Mouse (Mus musculus) forebrain, embryonic 13.5 days (tissue): Measurements from ENCODE around the gene Prkar2b. TPM values are rescaled to one million over a fixed set of nuclear protein-coding genes. Genes with fewer than 3 reads are reported as not detected.

Source experiments
- ATAC-seq: fragments of 200-750 bp; cut with Nextera tagmentation; 2 replicates; pipeline ENCODE4 v1.8.0; 2017
- H3K27ac ChIP-seq: fragments of 300-500 bp; sonication (generic); 2 replicates; pipeline ENCODE4 v1.5.1; 2015; ENCODE audit warnings: inconsistent platforms, mild to moderate bottlenecking, moderate library complexity
- H3K27me3 ChIP-seq: fragments of 300-500 bp; sonication (generic); 2 replicates; pipeline ENCODE4 v1.6.1; 2015; ENCODE audit warnings: mild to moderate bottlenecking, inconsistent platforms
- H3K36me3 ChIP-seq: fragments of 300-500 bp; sonication (generic); 2 replicates; pipeline ENCODE4 v1.6.1; 2015; ENCODE audit warnings: mild to moderate bottlenecking, inconsistent platforms; ENCODE audit not compliant: poor library complexity, severe bottlenecking
- H3K4me1 ChIP-seq: fragments of 300-500 bp; sonication (generic); 2 replicates; pipeline ENCODE4 v1.6.1; 2015; ENCODE audit warnings: inconsistent platforms
- H3K4me2 ChIP-seq: fragments of 300-500 bp; sonication (generic); 2 replicates; pipeline ENCODE4 v1.6.1; 2015; ENCODE audit warnings: inconsistent platforms, mild to moderate bottlenecking, moderate library complexity
- H3K4me3 ChIP-seq: fragments of 300-500 bp; sonication (generic); 2 replicates; pipeline ENCODE4 v1.5.1; 2015; ENCODE audit warnings: mild to moderate bottlenecking, inconsistent platforms
- H3K9ac ChIP-seq: fragments of 300-500 bp; sonication (generic); 2 replicates; pipeline ENCODE4 v1.6.1; 2015; ENCODE audit warnings: mild to moderate bottlenecking, inconsistent platforms
- H3K9me3 ChIP-seq: fragments of 300-500 bp; sonication (generic); replicated peaks from 2 replicates; pipeline ENCODE4 v1.6.1; 2016; ENCODE audit warnings: inconsistent platforms
- WGBS: fragments of 180-500 bp; shearing (Covaris S2); methylation state at CpG from one replicate; pipeline ENCODE4 v1.1.7; 2015; 5-methylcytosine and 5-hydroxymethylcytosine counted together
- polyA plus RNA-seq: library from polyadenylated mRNA; unstranded; fragments of >200 nt; fragmentation: Nextera tagmentation; extraction: Ambion mirVana; gene quantifications from 2 replicates; pipeline ENCODE4 v1.2.1, GENCODE M21; 2015

The Prkar2b gene
- polyA plus RNA-seq, 1 experiment from 2014 or later = 65.4 TPM

DNA sequence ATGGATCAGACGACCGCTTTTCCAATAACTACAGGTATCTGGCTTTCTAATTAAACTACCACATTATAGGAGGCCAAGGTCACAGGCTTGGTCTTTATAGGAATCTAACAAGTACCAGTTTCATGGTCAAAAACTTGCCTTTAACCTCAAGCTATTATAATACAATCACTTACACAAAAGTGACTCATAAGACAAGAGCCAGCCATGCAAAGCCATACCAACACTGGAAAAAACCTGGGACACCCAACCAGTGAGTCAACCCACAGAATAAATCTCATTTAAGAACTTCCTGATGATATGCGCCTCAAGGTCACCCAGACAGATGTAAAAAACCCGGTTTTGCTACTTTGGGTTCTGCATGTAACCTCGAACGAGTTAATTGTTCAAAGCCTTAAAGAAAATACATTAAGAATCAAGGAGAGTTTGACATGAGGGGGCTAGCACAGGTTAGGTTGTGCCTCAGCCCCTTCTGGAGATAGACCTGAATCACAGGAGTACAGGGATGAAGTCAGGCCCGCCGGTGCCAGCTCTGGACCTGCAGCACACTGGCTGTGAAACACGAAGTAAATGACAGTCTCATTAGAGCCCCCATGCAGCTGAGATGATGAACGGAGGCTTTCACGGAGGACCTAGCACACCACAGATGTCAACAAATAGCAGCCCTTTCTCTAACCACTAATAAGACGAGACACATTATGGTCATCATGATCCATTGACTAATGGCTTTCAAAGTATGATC is 3.5 kb downstream of the Prkar2b start:
- H3K27me3 ChIP-seq = no peaks in the 10 kb centered on the region
- H3K4me2 ChIP-seq = peak overlapping the region; percentile 71
- H3K4me1 ChIP-seq = peaks cover 47% of the 10 kb centered on the region
- no peak overlapping the region for H3K27ac ChIP-seq
- H3K36me3 ChIP-seq = 0 out of 2 replicates have a peak, but pooled peaks cover 4% of the 10 kb centered on the region
- peak overlapping the region; percentile 2; the same call in 1 of the 2 replicates for H3K4me3 ChIP-seq
- no peaks in the 10 kb centered on the region for H3K9me3 ChIP-seq
- ATAC-seq = no peak
- whole genome bisulfite sequencing = 74% methylated on average over 12 of the region's 12 CpGs
- H3K9ac ChIP-seq = no peak overlapping the region

DNA sequence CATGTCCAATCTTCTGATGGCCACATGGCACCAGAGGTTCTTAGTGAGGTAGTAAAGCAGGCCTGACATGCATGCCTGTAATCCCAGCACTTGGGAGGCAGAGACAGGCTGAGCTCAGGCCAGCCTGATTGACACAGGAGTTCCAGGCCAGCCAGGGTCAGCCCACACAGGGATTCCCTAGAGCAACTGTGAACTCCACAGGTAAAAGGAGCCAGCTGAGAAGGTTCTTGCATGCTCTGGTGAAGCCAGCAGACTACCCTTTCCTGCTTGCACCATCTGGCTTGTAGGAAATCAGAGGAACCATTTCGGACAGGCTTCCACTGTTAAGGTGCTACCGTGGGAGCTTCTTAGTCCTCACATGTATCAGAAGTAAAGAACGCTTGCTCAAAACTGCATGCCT is 5.3 kb downstream of the Prkar2b start:
- Histone ChIP-seq H3K4me1 (peaks cover 46% of the 10 kb centered on the region), H3K4me3 (no peak overlapping the region)
- no peak for ATAC-seq

DNA sequence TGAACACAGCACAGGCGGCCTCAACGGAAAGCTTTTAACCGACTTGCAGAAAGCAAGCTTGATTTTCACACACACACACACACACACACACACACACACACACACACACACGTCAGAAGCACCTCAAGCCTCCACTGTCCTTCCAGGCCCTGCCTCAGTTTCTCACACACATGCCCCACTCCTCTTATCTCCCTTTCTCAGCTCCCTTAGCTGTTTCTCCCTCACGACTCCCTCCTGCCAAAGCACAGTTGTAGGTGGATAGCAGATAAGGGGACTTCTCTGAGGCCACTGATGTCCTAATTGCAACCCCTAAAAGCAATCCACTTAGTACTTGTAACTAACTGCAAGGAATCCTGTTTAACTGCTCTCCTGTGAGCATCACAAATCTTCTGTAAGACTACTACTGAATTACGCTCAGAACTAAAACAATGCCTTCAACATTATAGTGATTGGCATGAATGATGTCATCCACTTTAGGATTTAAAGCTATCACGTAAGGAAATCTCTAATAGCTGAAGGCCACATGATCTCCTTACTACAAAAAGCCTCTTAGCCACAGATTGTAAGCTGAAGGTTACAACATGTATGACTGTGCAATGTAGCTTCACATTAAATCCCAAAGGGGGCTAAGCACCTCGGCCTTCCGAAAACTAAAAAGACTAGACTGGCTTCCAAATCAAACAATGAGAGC is 6.5 kb downstream of the Prkar2b start:
- Histone ChIP-seq H3K4me3 (no peak overlapping the region), H3K4me1 (peaks cover 43% of the 10 kb centered on the region), H3K9me3 (no peaks in the 10 kb centered on the region), H3K36me3 (0 out of 2 replicates have a peak, but pooled peaks cover 4% of the 10 kb centered on the region), H3K4me2 (no peak overlapping the region), H3K27ac (no peak overlapping the region), H3K9ac (no peak overlapping the region), H3K27me3 (no peaks in the 10 kb centered on the region)
- 71% methylated on average over 9 of the region's 9 CpGs for WGBS
- ATAC-seq = no peak

More for the DNA sequence above, 5.3 kb downstream of the Prkar2b start:
- WGBS = 92% methylated on average over 3 of the region's 3 CpGs
- H3K27me3 ChIP-seq = no peaks in the 10 kb centered on the region
- H3K27ac ChIP-seq = no peak overlapping the region
- H3K9ac ChIP-seq = no peak overlapping the region
- H3K9me3 ChIP-seq = no peaks in the 10 kb centered on the region
- H3K36me3 ChIP-seq = 0 out of 2 replicates have a peak, but pooled peaks cover 4% of the 10 kb centered on the region
- no peak overlapping the region for H3K4me2 ChIP-seq

DNA sequence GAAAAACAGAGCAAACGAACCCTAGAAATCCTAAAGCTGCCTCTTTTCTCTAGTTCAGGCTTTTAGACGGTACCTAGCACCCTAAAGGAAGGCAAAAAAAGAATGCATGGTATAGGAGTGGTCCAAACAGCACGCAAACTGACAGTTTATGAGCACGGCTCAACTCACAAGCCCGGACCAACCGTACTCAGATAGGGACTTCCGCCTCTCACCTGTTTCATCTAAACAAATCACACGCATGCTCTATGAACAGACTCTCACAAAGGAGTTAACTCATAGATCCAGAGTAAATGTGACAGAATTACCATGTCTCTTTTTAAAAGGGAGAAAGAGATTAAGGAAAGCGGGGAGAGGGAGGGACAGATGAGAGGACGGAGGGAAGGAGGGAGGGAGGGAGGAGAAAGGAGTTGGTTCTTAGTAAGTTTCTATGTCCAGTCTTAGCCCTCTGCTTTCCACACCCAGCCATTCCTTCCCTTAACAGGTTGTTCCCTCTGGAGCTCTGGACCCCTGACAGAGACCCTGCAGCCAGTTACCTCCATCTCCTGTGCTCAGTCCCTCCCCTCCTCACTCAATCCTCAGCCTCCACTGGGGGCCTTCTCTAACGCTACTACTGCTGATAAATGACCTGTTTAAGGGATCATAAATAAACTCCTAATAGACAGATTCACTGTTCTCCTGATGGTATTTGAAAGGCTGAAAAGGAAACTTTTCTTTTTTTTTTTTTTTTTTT is 7.3 kb downstream of the Prkar2b start:
- Histone ChIP-seq H3K4me3 (no peak overlapping the region), H3K9ac (no peak overlapping the region)
- 50% methylated on average over 11 of the region's 11 CpGs for WGBS

DNA sequence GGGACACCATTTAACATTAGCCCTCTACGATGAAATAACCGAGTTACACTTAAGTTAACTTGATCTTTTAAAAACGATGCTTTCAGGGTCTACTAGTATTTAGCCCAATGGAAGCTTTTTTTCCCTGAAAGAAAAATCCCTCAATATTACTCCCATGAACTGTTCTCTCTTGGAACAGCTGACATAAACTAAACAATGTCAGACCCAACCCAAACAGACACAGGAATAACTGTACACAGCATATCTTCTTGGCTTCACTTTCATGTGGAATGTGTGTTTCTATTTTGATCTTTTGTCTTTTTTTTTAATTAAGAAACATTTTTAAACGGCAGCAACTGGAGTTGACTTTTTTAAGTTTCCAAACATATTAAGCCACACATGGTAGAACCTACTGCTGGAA is 8.2 kb downstream of the Prkar2b start:
- no peak for ATAC-seq
- no peak overlapping the region for H3K27ac ChIP-seq
- peaks cover 26% of the 10 kb centered on the region for H3K4me1 ChIP-seq
- H3K36me3 ChIP-seq = 0 out of 2 replicates have a peak, but pooled peaks cover 4% of the 10 kb centered on the region
- H3K9me3 ChIP-seq = no peaks in the 10 kb centered on the region
- H3K9ac ChIP-seq = no peak overlapping the region
- no peak overlapping the region for H3K4me3 ChIP-seq
- H3K4me2 ChIP-seq = no peak overlapping the region
- 86% methylated on average over 4 of the region's 4 CpGs for WGBS
- H3K27me3 ChIP-seq = no peaks in the 10 kb centered on the region

More for the DNA sequence above, 7.3 kb downstream of the Prkar2b start:
- Histone ChIP-seq H3K36me3 (0 out of 2 replicates have a peak, but pooled peaks cover 4% of the 10 kb centered on the region), H3K9me3 (no peaks in the 10 kb centered on the region), H3K4me1 (peaks cover 35% of the 10 kb centered on the region), H3K4me2 (no peak overlapping the region), H3K27me3 (no peaks in the 10 kb centered on the region), H3K27ac (no peak overlapping the region)
- no peak for ATAC-seq

DNA sequence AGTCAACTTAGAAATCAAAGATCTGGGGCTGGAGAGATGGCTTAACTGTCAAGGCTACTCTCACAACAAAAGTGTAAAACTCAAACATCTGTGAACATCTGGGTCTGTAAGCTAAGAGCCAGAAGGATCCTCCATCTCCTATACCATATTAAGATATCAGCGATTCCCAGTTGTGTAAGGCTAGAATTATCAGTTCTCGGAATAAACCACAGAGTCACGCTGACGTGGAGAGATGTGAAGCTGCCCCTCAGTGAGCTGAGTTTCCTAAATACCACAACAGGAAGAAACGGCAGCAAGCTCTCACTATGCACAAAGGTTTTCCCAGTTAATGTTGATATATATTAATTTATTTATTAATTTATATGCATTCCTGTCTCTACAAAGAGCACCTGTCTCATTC is 10.9 kb downstream of the Prkar2b start:
- Histone ChIP-seq H3K4me3 (no peak overlapping the region), H3K27me3 (no peaks in the 10 kb centered on the region), H3K4me2 (no peak overlapping the region), H3K27ac (no peak overlapping the region), H3K4me1 (peaks cover 16% of the 10 kb centered on the region), H3K36me3 (no peaks in the 10 kb centered on the region), H3K9ac (no peak overlapping the region), H3K9me3 (no peaks in the 10 kb centered on the region)
- ATAC-seq = no peak
- 82% methylated on average over 5 of the region's 5 CpGs for WGBS

DNA sequence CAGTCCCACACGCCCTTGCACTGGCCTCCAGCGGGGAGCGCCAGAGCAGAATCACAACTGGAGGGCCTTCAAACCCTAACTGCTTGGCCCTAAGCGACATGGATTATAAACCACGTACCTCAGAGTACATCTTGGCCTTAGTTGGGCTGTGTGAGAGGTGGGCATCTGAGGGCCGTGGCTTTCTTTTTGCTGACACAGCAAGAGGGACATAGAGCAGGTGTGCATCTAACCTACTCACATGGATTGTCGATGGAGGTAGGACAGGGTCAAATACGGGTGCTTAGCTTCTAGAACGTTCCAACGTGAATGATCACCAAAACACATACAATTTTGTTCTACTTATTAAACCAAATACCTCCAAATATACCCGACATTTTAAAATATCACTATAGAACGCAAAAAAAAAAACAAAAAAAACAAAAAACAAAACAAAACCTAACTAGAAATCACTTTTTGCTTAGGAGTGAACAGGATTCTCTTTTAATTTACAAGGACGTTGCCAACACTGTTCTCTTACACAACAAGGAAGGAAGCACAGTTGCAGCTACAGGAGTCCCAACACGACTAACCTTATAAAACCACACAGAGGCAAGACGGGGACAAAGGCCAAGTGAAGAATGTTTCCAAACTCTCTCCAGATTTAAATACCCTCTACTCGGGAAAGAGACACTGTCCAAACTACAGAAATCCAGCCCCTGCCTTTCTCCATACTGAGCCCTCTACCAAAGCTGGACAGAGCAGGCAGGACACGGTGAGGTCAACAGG is 15.3 kb downstream of the Prkar2b start:
- no peaks in the 10 kb centered on the region for H3K4me1 ChIP-seq
- H3K36me3 ChIP-seq = no peaks in the 10 kb centered on the region
- H3K27me3 ChIP-seq = no peaks in the 10 kb centered on the region
- 0 out of 2 replicates have a peak, but pooled peaks have one; percentile 27 for ATAC-seq
- no peak overlapping the region for H3K9ac ChIP-seq
- H3K9me3 ChIP-seq = no peaks in the 10 kb centered on the region
- WGBS = 84% methylated on average over 17 of the region's 17 CpGs
- H3K27ac ChIP-seq = no peak overlapping the region
- H3K4me3 ChIP-seq = no peak overlapping the region
- H3K4me2 ChIP-seq = no peak overlapping the region

DNA sequence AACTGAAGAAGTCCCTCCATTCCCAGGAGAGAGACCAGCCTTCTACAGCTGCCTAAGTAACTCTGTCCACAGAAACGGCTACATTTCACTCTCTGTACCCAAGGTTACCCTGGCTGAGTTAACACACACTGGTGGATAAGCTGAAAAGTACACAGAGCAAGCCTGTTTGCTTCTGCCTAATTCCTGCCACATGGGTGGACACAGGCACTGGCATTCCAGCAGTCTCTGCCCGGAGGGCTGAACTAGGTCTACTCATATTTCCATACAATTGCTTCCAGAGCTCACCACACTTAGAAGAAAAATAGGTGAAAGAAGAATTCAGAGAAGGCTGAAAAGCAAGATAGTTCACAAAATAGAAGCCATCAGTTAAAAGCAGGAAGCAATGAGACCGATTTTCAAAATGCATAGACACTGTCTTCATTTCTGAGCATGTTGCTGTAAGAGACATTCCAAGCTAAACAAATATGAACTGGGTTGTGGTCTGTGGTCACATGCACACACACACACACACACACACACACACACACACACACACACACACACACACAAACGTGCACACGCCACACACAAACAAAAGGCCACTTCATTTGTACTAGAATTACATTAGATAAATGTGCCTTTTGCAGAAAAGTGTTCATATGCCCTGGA is 16.5 kb downstream of the Prkar2b start:
- Histone ChIP-seq H3K4me1 (no peaks in the 10 kb centered on the region), H3K9me3 (no peaks in the 10 kb centered on the region), H3K36me3 (no peaks in the 10 kb centered on the region), H3K4me3 (no peak overlapping the region), H3K4me2 (no peak overlapping the region), H3K27me3 (no peaks in the 10 kb centered on the region), H3K9ac (no peak overlapping the region), H3K27ac (no peak overlapping the region)
- WGBS = 65% methylated on average over 5 of the region's 5 CpGs
- ATAC-seq = no peak

DNA sequence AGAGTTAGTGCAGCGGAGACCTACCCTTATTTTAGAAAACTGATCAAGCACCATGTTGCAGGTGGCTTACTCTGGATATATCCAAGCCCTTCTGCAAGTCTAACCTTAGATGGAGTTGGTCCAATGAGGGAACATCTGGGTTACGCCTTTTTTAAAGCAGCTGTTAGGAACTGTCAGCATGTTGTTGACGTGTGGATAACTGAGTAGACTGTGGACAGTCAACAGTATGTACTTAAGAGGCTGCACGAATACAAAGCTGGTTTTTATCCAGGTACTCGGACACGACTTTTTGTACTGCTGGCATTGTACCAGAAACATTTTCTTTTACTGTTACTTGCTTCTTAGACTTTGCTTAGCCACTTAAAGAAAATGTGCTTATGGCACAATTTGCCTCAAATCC is 27.6 kb downstream of the Prkar2b start:
- no peaks in the 10 kb centered on the region for H3K36me3 ChIP-seq
- 79% methylated on average over 6 of the region's 6 CpGs for WGBS
- no peaks in the 10 kb centered on the region for H3K4me1 ChIP-seq

DNA sequence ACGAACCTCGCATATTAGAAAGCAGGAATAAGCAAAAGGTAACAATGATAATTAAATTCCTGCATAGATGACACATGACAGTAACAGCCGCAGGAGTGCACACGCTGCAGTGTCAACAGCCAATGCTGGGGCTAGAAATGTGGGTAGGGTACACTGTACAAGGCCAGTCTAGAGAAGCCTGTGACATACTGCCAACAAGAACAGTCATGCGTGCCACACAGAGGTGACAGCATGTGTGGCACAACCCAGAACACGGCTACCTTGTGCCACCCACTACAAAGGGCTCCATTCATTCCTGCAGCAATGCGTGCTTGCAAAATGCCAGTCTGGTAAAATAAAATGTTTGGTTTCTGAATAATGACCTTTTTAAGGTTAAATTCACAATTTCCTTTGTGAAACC is 28.2 kb downstream of the Prkar2b start:
- Histone ChIP-seq H3K36me3 (no peaks in the 10 kb centered on the region), H3K27me3 (no peaks in the 10 kb centered on the region), H3K4me2 (no peak overlapping the region), H3K9ac (no peak overlapping the region), H3K4me3 (no peak overlapping the region), H3K27ac (no peak overlapping the region), H3K4me1 (no peaks in the 10 kb centered on the region), H3K9me3 (no peaks in the 10 kb centered on the region)
- ATAC-seq = 0 out of 2 replicates have a peak, but pooled peaks have one; percentile 59
- 92% methylated on average over 7 of the region's 7 CpGs for WGBS

More for the DNA sequence above, 27.6 kb downstream of the Prkar2b start:
- Histone ChIP-seq H3K4me3 (no peak overlapping the region), H3K9ac (no peak overlapping the region), H3K27me3 (no peaks in the 10 kb centered on the region), H3K4me2 (no peak overlapping the region), H3K9me3 (no peaks in the 10 kb centered on the region), H3K27ac (no peak overlapping the region)
- ATAC-seq = no peak

DNA sequence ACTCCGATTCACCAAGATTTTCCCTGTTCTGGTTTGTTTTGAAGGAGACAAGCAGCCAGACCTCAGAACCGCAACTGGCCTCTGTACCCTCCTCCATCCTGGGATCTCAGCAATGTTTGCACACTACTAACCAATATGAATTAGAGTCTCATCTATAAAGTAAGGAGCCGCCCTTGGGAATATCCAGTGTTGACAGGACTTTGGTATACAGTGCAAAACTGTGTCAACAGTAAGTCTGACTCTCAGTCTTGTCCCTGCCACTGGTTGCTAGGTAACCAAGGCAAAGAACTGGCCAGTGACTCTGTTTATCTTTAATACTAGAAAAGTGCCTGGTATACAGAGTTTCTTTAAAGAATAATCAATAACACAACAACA is 42.7 kb downstream of the Prkar2b start:
- no peak overlapping the region for H3K9ac ChIP-seq
- H3K4me1 ChIP-seq = peaks cover 6% of the 10 kb centered on the region
- ATAC-seq = no peak
- H3K4me2 ChIP-seq = no peak overlapping the region
- no peak overlapping the region for H3K4me3 ChIP-seq
- H3K27ac ChIP-seq = no peak overlapping the region
- 78% methylated on average over 3 of the region's 3 CpGs for WGBS
- H3K27me3 ChIP-seq = no peaks in the 10 kb centered on the region
- no peaks in the 10 kb centered on the region for H3K36me3 ChIP-seq
- no peaks in the 10 kb centered on the region for H3K9me3 ChIP-seq
